Mouse (Mus musculus) ES-Bruce4 (cell line): ENCODE measurements at regions not wholly inside any gene's neighbourhood (a gene's known extent, or its start where the extent isn't known, plus 50 kb on each side); places are given as distances from the start of the nearest gene placed in this dataset.

Source experiments
- CTCF ChIP-seq: IDR thresholded peaks from one replicate; pipeline ENCODE4 v1.8.1; 2011; ENCODE audit warnings: low read depth, low read length
- EP300 ChIP-seq: IDR thresholded peaks from 2 replicates; pipeline ENCODE4 v1.6.1; 2011; ENCODE audit warnings: low read depth, low read length; ENCODE audit not compliant: insufficient read depth
- POLR2A ChIP-seq: IDR thresholded peaks from one replicate; pipeline ENCODE4 v1.8.1; 2011; ENCODE audit warnings: low read length; ENCODE audit not compliant: insufficient read depth

DNA sequence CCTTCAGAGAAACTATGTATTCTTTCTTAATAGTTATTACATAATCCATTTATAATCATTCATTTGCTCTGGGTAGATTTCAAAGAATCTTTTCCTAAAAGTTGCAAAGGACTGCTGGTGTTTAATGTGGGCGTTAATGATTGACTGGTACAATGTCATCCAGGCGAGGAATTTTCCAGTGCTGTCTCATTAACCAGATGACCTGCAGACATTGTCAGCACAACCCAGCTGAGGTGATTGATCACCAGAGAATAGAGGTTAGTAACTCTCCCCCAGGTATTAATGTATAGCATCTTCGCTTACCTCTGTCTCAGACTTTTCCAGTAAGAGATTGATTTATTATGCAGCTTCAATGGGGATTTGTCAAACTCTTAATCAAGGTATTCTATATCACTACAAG is 426.5 kb downstream of the Pdha2 start:
- TF ChIP-seq CTCF (no peak), POLR2A (no peak), EP300 (no peak)
